Mouse (Mus musculus): ENCODE results near the gene Ing4. TPM values are rescaled to one million over a fixed set of nuclear protein-coding genes. Genes with fewer than 3 reads are reported as not detected.
"Not testable (repeated sequence)": the region's sequence is repeated elsewhere in the genome, so short reads cannot be mapped to it uniquely, and the experiment has no call there.

The Ing4 gene
- polyA plus RNA-seq, 1 experiment from 2014 or later = 102 TPM

DNA sequence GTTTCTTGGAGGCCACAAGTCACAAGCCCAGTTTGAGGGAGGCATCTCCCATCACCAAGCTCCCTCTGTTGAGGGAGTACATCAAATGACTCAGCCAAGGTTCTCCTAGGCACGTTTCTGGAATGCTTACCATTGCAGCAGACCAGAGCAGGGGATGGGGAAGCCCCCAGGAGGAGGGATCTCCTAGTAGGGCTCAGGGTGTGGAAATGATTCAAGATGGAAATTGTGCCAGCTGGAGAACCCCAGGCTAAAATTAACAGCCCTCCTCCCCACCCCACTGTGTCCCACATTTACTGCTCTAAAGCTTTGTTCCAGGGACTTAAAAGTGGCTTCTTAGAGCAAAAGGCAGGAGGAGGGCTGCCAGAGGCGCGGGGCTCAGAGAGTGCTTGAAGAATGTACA is 34.5 kb upstream of the Ing4 start:
- no peak overlapping the region for H3K4me2 ChIP-seq
- H3K9ac ChIP-seq = no peak overlapping the region
- no peaks in the 10 kb centered on the region for H3K9me3 ChIP-seq
- 0 out of 2 replicates have a peak, but pooled peaks cover 3% of the 10 kb centered on the region for H3K4me1 ChIP-seq
- no peak overlapping the region for H3K27ac ChIP-seq
- no peak overlapping the region for H3K4me3 ChIP-seq (replicated peaks)
- 42% methylated on average over 3 of the region's 3 CpGs for WGBS
- H3K36me3 ChIP-seq = no peaks in the 10 kb centered on the region
- no peak for ATAC-seq (ENCODE audit: insufficient read depth, low FRiP score, low read depth)
- peaks cover 18% of the 10 kb centered on the region for H3K27me3 ChIP-seq (replicated peaks)

DNA sequence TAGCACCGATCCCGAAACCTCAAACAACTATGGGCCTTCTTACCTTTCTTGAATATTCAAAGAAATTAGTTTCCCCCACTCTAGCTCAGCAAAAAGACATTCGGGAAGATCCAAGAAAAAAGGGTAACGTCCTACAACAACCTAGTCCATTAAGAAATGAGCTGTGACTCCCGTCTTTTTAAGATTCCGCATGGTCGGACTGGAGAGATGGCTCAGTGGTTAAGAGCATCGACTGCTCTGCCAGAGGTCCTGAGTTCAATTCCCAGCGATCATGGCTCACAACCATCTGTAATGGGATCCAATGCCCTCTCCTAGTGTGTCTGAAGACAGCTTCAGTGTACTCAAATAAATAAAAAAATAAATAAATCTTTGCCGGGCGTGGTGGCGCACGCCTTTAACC is 31.5 kb upstream of the Ing4 start:
- peak overlapping the region; percentile 87 for H3K4me3 ChIP-seq (replicated peaks)
- H3K27me3 ChIP-seq (replicated peaks) = 0 out of 2 replicates have a peak, but pooled peaks cover 5% of the 10 kb centered on the region
- H3K4me2 ChIP-seq = peak overlapping the region; percentile 65
- H3K4me1 ChIP-seq = peaks cover 14% of the 10 kb centered on the region; the same call in 1 of the 2 replicates
- WGBS = 39% methylated on average over 13 of the region's 13 CpGs
- peaks cover 6% of the 10 kb centered on the region; the same call in 1 of the 2 replicates for H3K36me3 ChIP-seq
- no peak for ATAC-seq (ENCODE audit: insufficient read depth, low FRiP score, low read depth)
- H3K9me3 ChIP-seq = no peaks in the 10 kb centered on the region
- peak overlapping the region; percentile 99; the same call in 1 of the 2 replicates for H3K27ac ChIP-seq
- peak overlapping the region; percentile 18; the same call in 1 of the 2 replicates for H3K9ac ChIP-seq

GRCm38 (mm10) chr6:125008586-125009128 is 30.9 kb upstream of the Ing4 start:
- H3K4me2 ChIP-seq = peak overlapping the region; percentile 88
- peak overlapping the region; percentile 99 for H3K27ac ChIP-seq
- peak overlapping the region; percentile 89; the same call in 1 of the 2 replicates for H3K9ac ChIP-seq
- no peaks in the 10 kb centered on the region for H3K27me3 ChIP-seq (replicated peaks)
- H3K9me3 ChIP-seq = no peaks in the 10 kb centered on the region
- peaks cover 10% of the 10 kb centered on the region; the same call in 1 of the 2 replicates for H3K36me3 ChIP-seq
- WGBS = under 1% methylated on average over 32 of the region's 34 CpGs
- H3K4me1 ChIP-seq = peaks cover 14% of the 10 kb centered on the region; the same call in 1 of the 2 replicates
- peak; percentile 98 for ATAC-seq (ENCODE audit: insufficient read depth, low FRiP score, low read depth)
- H3K4me3 ChIP-seq (replicated peaks) = peak overlapping the region; percentile 87

GRCm38 (mm10) chr6:125009129-125009180 is 30.6 kb upstream of the Ing4 start, which contains the start of gene Zfp384:
Gene Zfp384 (plus strand): TSS chr6:125009145.
- WGBS = 0% methylated on average over 3 of the region's 3 CpGs
- no peak for ATAC-seq (ENCODE audit: insufficient read depth, low FRiP score, low read depth)
- Histone ChIP-seq H3K9ac (peak within 1 kb of the TSS; percentile 89), H3K9me3 (no peaks in the 10 kb centered on the region), H3K4me2 (peak within 1 kb of the TSS; percentile 88), H3K27ac (peak within 1 kb of the TSS; percentile 99), H3K27me3 (replicated peaks) (no peaks in the 10 kb centered on the region), H3K4me1 (peaks cover 14% of the 10 kb centered on the region; the same call in 1 of the 2 replicates), H3K4me3 (replicated peaks) (peak within 1 kb of the TSS; percentile 87), H3K36me3 (peaks cover 12% of the 10 kb centered on the region; the same call in 1 of the 2 replicates)

DNA sequence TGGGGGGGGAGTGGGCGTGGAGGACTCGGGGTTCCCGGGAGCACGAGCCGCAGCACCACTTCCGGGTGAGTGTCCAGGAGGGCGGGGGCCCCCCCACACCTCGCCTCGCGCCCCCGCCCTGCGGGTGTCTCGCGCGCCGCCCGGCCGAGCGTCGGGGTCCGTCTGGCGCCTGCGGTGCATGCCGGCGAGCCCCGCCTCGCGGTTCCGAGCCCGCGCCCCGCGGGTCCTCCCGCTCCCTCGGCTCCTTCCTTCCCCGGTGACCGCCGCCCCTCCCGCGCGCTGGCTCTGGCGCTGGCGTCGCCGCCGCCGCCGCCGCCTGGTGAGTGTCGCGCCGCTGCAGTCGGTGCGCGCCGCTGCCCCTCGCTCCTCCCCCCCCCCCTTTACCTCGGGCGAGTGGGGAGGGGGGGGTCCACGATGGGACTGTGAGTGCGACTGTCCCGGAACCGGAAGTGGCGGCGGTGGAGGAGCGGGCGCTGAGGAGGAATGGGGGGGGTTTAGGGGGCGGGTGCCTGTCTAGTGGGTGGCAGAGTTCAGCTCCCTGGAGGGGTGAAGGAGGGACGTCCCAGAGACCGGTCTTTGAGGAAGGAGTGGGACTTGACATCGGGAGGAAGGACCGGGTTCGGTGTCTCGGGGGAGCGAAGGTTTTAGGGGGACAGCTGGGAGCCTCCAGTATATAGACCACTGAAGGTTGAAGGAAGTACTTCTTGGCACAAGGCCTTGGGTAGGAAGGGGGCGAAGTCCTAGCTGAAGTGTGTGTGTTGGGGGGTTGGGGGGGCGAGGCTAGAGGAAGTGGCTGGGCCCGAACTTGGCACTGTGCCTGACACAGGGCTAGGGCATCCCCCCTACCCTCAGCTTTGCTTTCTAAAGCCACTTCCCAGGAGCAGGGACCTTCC is 30.1 kb upstream of the Ing4 start:
- WGBS = under 1% methylated on average over 68 of the region's 78 CpGs
- peak overlapping the region; percentile 89 for H3K9ac ChIP-seq
- peak overlapping the region; percentile 99 for H3K27ac ChIP-seq

DNA sequence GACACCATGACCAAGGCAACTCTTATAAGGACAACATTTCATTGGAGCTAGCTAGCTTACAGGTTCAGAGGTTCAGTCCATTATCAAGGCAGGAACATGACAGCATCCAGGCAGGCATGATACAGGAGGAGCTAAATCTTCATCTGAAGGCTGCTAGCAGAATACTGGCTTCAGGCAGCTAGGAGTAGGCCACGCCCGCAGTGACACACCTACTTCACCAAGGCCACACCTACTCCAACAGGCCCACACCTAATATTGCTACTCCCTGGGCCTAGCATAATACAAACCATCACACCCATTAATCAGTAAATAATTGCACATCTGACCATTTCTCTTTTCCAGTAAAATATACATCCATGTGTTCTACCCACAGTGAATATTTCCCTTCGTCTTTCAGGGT is 21.9 kb upstream of the Ing4 start:
- WGBS = 88% methylated on average over 3 of the region's 3 CpGs
- H3K36me3 ChIP-seq = peaks cover 40% of the 10 kb centered on the region
- ATAC-seq (ENCODE audit: insufficient read depth, low FRiP score, low read depth) = no peak; the same call in 1 of the 2 replicates

More for the DNA sequence above, 30.1 kb upstream of the Ing4 start:
- Histone ChIP-seq H3K4me3 (replicated peaks) (peak overlapping the region; percentile 87), H3K9me3 (no peaks in the 10 kb centered on the region), H3K4me1 (peaks cover 14% of the 10 kb centered on the region; the same call in 1 of the 2 replicates), H3K4me2 (peak overlapping the region; percentile 88), H3K27me3 (replicated peaks) (no peaks in the 10 kb centered on the region), H3K36me3 (peaks cover 12% of the 10 kb centered on the region; the same call in 1 of the 2 replicates)
- peak; percentile 84 for ATAC-seq (ENCODE audit: insufficient read depth, low FRiP score, low read depth)

DNA sequence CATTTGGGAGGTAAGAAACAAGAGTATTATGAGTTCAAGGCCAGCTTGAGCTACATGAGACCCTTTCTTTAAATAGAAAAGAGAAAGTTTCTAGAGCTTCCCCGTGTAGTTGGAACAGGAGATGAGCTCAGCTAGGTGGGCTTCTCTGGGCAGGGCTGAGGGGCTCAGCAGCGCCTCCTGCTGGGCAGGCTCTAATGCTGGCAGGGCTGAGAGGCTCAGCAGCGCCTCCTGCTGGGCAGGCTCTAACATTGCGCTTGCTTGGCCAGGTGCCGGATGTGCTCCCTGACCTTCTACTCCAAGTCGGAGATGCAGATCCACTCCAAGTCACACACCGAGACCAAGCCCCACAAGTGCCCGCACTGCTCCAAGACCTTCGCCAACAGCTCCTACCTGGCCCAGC is 9.0 kb upstream of the Ing4 start:
- H3K36me3 ChIP-seq = peaks cover 45% of the 10 kb centered on the region
- H3K27me3 ChIP-seq (replicated peaks); ATAC-seq (ENCODE audit: insufficient read depth, low FRiP score, low read depth); H3K9me3 ChIP-seq; H3K4me1 ChIP-seq; H3K4me3 ChIP-seq (replicated peaks); H3K4me2 ChIP-seq; H3K9ac ChIP-seq; H3K27ac ChIP-seq: not testable (repeated sequence)
- WGBS = 35% methylated on average over 7 of the region's 9 CpGs

More for the DNA sequence above, 21.9 kb upstream of the Ing4 start:
- Histone ChIP-seq H3K27me3 (replicated peaks) (no peaks in the 10 kb centered on the region), H3K4me2 (no peak overlapping the region), H3K9me3 (no peaks in the 10 kb centered on the region), H3K4me1 (no peaks in the 10 kb centered on the region), H3K9ac (no peak overlapping the region), H3K4me3 (replicated peaks) (no peak overlapping the region), H3K27ac (no peak overlapping the region)

DNA sequence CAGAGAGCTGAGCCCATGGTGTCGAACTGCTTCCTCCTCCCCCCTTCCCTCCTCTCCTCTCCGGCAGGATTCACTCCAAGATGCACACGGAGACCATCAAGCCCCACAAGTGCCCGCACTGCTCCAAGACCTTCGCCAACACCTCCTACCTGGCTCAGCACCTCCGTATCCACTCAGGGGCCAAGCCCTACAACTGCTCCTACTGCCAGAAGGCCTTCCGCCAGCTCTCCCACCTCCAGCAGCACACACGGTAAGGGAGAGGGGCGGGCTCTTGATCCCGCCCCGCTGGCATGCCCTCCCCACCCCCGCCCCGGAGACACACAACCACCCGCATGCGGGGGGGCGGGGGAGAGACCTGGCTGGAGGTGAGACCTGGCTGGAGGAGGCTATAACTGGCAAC is 8.0 kb upstream of the Ing4 start:
- WGBS = 85% methylated on average over 16 of the region's 16 CpGs
- peaks cover 55% of the 10 kb centered on the region for H3K36me3 ChIP-seq
- 0 out of 2 replicates have a peak, but pooled peaks have one; percentile 43 for ATAC-seq (ENCODE audit: insufficient read depth, low FRiP score, low read depth)

GRCm38 (mm10) chr6:125038666-125039065 is 894 bp upstream of the Ing4 start:
- no peak for ATAC-seq (ENCODE audit: insufficient read depth, low FRiP score, low read depth)
- Histone ChIP-seq H3K36me3 (peaks cover 26% of the 10 kb centered on the region), H3K27me3 (replicated peaks) (no peaks in the 10 kb centered on the region), H3K4me2 (peak overlapping the region; percentile 52), H3K27ac (peak overlapping the region; percentile 77), H3K9me3 (no peaks in the 10 kb centered on the region), H3K4me1 (0 out of 2 replicates have a peak, but pooled peaks cover 8% of the 10 kb centered on the region), H3K9ac (0 out of 2 replicates have a peak overlapping the region, but pooled peaks have one; percentile 14), H3K4me3 (replicated peaks) (0 out of 2 replicates have a peak overlapping the region, but pooled peaks have one; percentile 72)
- WGBS = 88% methylated on average over 4 of the region's 4 CpGs

More for the DNA sequence above, 8.0 kb upstream of the Ing4 start:
- Histone ChIP-seq H3K4me3 (replicated peaks) (no peak overlapping the region), H3K4me2 (no peak overlapping the region), H3K27ac (no peak overlapping the region), H3K27me3 (replicated peaks) (no peaks in the 10 kb centered on the region), H3K4me1 (no peaks in the 10 kb centered on the region), H3K9ac (no peak overlapping the region), H3K9me3 (no peaks in the 10 kb centered on the region)

DNA sequence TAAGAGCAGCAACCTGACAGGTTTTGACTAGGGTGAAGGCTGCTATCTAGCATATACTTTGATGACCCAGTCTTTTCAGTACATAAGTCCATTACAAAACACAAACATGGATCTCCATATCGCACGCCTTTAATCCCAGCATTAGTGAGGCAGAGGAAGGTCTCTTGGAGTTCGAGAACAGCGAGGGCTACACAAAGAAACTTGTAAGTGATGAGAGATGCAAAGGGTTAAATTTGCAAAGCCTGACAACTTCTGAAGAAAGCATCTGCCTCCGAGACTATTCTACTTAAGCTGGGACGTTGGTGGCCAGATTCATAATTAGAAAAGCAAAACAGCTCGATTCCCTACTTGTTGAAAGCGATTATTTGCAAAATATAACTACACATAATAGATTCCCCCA is 429 bp upstream of the Ing4 start:
- Histone ChIP-seq H3K4me1 (0 out of 2 replicates have a peak, but pooled peaks cover 8% of the 10 kb centered on the region), H3K4me3 (replicated peaks) (peak overlapping the region; percentile 72), H3K4me2 (peak overlapping the region; percentile 52), H3K27ac (peak overlapping the region; percentile 77), H3K9ac (peak overlapping the region; percentile 14; the same call in 1 of the 2 replicates), H3K9me3 (no peaks in the 10 kb centered on the region), H3K36me3 (peaks cover 26% of the 10 kb centered on the region), H3K27me3 (replicated peaks) (no peaks in the 10 kb centered on the region)
- WGBS = 5% methylated on average over 8 of the region's 8 CpGs
- no peak for ATAC-seq (ENCODE audit: insufficient read depth, low FRiP score, low read depth)

DNA sequence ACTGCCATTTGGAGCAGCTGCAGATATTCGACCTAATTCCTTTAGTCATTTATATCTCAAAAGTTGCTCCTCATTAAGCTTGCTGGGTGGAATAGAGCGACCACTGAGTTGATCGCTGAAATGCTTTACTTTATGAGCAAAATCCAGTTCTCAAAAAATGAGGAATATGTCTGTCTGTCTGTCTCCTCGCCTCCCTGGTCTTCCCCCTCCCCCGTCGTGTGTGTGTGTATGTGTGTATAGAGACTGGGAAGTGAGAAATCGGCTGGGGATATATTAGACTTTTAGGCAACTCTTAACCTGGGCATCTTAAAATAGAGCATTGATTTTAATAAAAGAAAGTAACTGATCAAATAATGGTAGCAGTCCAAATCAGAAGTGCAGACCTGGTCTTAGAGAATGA is 661 bp downstream of the Ing4 start:
- H3K4me3 ChIP-seq (replicated peaks) = peak overlapping the region; percentile 72
- 0 out of 2 replicates have a peak, but pooled peaks cover 8% of the 10 kb centered on the region for H3K4me1 ChIP-seq
- peak overlapping the region; percentile 69 for H3K4me2 ChIP-seq
- ATAC-seq (ENCODE audit: insufficient read depth, low FRiP score, low read depth) = no peak
- peak overlapping the region; percentile 45; the same call in 1 of the 2 replicates for H3K9ac ChIP-seq
- H3K27ac ChIP-seq = peak overlapping the region; percentile 63; the same call in 1 of the 2 replicates
- H3K9me3 ChIP-seq = no peaks in the 10 kb centered on the region
- H3K36me3 ChIP-seq = peaks cover 27% of the 10 kb centered on the region
- H3K27me3 ChIP-seq (replicated peaks) = no peaks in the 10 kb centered on the region
- WGBS = 15% methylated on average over 7 of the region's 7 CpGs

- Histone ChIP-seq H3K4me2 (no peak overlapping the region), H3K9me3 (no peaks in the 10 kb centered on the region), H3K36me3 (peaks cover 18% of the 10 kb centered on the region), H3K27me3 (replicated peaks) (no peaks in the 10 kb centered on the region), H3K27ac (no peak overlapping the region), H3K4me1 (0 out of 2 replicates have a peak, but pooled peaks cover 8% of the 10 kb centered on the region), H3K4me3 (replicated peaks) (no peak overlapping the region), H3K9ac (no peak overlapping the region)
- 72% methylated on average over 7 of the region's 7 CpGs for WGBS
- no peak for ATAC-seq (ENCODE audit: insufficient read depth, low FRiP score, low read depth)
Observed at GRCm38 (mm10) chr6:125041047-125041446, 1.5 kb downstream of the Ing4 start.

All from stomach, embryonic 15.5 days (tissue).